Mouse (Mus musculus) leukemia stem cell, adult 10-12 weeks (primary cell): ENCODE data around the gene Dlx4. TPM values are rescaled to one million over a fixed set of nuclear protein-coding genes. Genes with fewer than 3 reads are reported as not detected.

Experiments
- polyA plus RNA-seq: library from polyadenylated mRNA; stranded (reverse); fragments of >175 nt; gene quantifications from 2 replicates; pipeline ENCODE4 v1.2.3, GENCODE M21; 2012; ENCODE audit warnings: low replicate concordance

The Dlx4 gene
- 0.07 TPM in 1 of 2 replicates, not detected in the other for polyA plus RNA-seq

GRCm38 (mm10) chr11:95145851-95146403 is at the start of gene Dlx4:
TSS of gene Dlx4 (minus strand) at chr11:95146263.

GRCm38 (mm10) chr11:95119990-95120632 is 26.0 kb downstream of the Dlx4 start, which contains the start of gene Dlx3:
TSS of gene Dlx3 (plus strand) at chr11:95120119.

Other genes with a start within 250 kb of the Dlx4 start
- 2.9 and 4.8 TPM in 2 replicates for gene Col1a1, start 210.0 kb downstream of the Dlx4 start, polyA plus RNA-seq
- gene Hils1, start 178.7 kb downstream of the Dlx4 start, polyA plus RNA-seq: not detected in 2 replicates
- gene Sgca, start 169.9 kb downstream of the Dlx4 start, polyA plus RNA-seq: not detected in 2 replicates
- 486 and 536 TPM in 2 replicates for gene Ppp1r9b, start 155.2 kb downstream of the Dlx4 start, polyA plus RNA-seq
- gene Samd14, start 136.4 kb downstream of the Dlx4 start, polyA plus RNA-seq: 609 and 778 TPM in 2 replicates
- gene Pdk2, start 104.9 kb downstream of the Dlx4 start, polyA plus RNA-seq: 6.0 and 7.6 TPM in 2 replicates
- gene Itga3, start 69.5 kb downstream of the Dlx4 start, polyA plus RNA-seq: 1.3 and 1.8 TPM in 2 replicates
- not detected in 2 replicates for gene Dlx3, start 26.1 kb downstream of the Dlx4 start, polyA plus RNA-seq
- 0.18 TPM in 1 of 2 replicates, not detected in the other for gene Tac4, start 115.3 kb upstream of the Dlx4 start, polyA plus RNA-seq
- 13.4 and 13.6 TPM in 2 replicates for gene Kat7, start 164.0 kb upstream of the Dlx4 start, polyA plus RNA-seq
- gene Fam117a, start 190.8 kb upstream of the Dlx4 start, polyA plus RNA-seq: 359 and 506 TPM in 2 replicates
- 11.3 and 25.3 TPM in 2 replicates for gene Slc35b1, start 238.4 kb upstream of the Dlx4 start, polyA plus RNA-seq